Comparison of ENCODE assay signal across 8 mouse cellular contexts in the genomic region with DNA sequence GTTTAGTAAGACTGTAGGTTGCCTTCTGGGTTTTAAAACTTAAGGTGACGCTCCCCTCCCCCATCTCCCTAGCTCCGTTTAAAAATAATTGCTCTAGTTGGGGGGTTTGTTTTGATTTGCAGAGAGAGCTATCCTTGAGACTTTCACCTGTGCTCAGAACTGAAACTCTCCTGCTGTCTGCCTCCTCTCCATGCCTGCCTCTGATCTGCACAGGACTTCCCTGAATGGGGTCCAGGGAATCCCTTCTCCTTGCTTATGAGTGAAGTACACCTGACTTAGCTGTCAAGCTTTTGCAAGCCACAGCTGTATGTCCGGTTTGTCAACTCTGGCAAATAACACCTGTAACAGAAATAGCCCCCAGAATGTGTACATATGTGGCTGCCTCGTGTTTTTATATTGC. TPM values are rescaled to one million over a fixed set of nuclear protein-coding genes. Genes with fewer than 3 reads are reported as not detected.
A peak's percentile ranks its signal among the peaks of the same experiment; 100 is the strongest.
DNase-seq lines count a peak whose midpoint lies in the region; ATAC-seq and TF ChIP-seq lines count a peak whose summit lies in the region.

No protein-coding gene starts in this region.

- peaks cover 9% of the 10 kb centered on the region for H3K4me1 ChIP-seq in spleen, adult 2 months (ENCODE audit: control insufficient read depth, insufficient read depth, insufficient read length)
- H3K4me1 ChIP-seq in forebrain, embryonic 11.5 days (replicated peaks; ENCODE audit: control insufficient read depth, insufficient read depth, low read length) = peaks cover 16% of the 10 kb centered on the region; the same call in 1 of the 2 replicates
- H3K4me1 ChIP-seq in kidney, embryonic 15.5 days = peaks cover 22% of the 10 kb centered on the region

- H3K9me3 ChIP-seq in forebrain, embryonic 11.5 days (ENCODE audit: control insufficient read depth, low read length) = peaks cover 2% of the 10 kb centered on the region; the same call in 1 of the 2 replicates
- H3K9me3 ChIP-seq in kidney, embryonic 15.5 days (replicated peaks) = no peaks in the 10 kb centered on the region

- H3K4me3 ChIP-seq in spleen, adult 2 months (ENCODE audit: extremely low read depth, insufficient read depth, insufficient read length) = peak overlapping the region; percentile 81
- no peak overlapping the region for H3K4me3 ChIP-seq in forebrain, embryonic 11.5 days (ENCODE audit: low read depth, low read length)
- H3K4me3 ChIP-seq in kidney, embryonic 15.5 days (replicated peaks) = peak overlapping the region; percentile 55
- H3K4me3 ChIP-seq in macrophage (ENCODE audit: inconsistent target) = peak overlapping the region; percentile 81

- H3K9ac ChIP-seq in forebrain, embryonic 11.5 days (ENCODE audit: low read length) = peak overlapping the region; percentile 70; the same call in 1 of the 2 replicates
- peak overlapping the region; percentile 56; the same call in 1 of the 2 replicates for H3K9ac ChIP-seq in kidney, embryonic 15.5 days

- H3K79me2 ChIP-seq in macrophage (ENCODE audit: inconsistent target) = peaks cover 61% of the 10 kb centered on the region

- no peak overlapping the region; the same call in 1 of the 2 replicates for H3K4me2 ChIP-seq in forebrain, embryonic 11.5 days (ENCODE audit: low read depth, low read length, severe bottlenecking)
- peak overlapping the region; percentile 93 for H3K4me2 ChIP-seq in kidney, embryonic 15.5 days

- TF ChIP-seq CTCF in spleen, adult 2 months (IDR thresholded peaks at IDR 0.05; ENCODE audit: extremely low read depth, insufficient read depth, insufficient read length, insufficient replicate concordance) = no peak

- no peak; the same call in 1 of the 2 replicates for ATAC-seq in forebrain, embryonic 11.5 days (replicated peaks; ENCODE audit: low FRiP score)
- ATAC-seq in kidney, embryonic 15.5 days (replicated peaks; ENCODE audit: low FRiP score) = no peak

- no peak for DNase-seq in spleen, adult 2 months (ENCODE audit: low read depth in 1 of 2, low spot score in 2 of 2)
- no peak for DNase-seq in spleen, postnatal 14 days (ENCODE audit: low spot score in 2 of 2)
- no peak for DNase-seq in forebrain, embryonic 11.5 days (ENCODE audit: low spot score)
- DNase-seq in ovary, adult 18-20 months (ENCODE audit: low spot score) = no peak
- no peak for DNase-seq in ovary, postnatal 14 days (ENCODE audit: low spot score)
- no peak for DNase-seq in layer of hippocampus, adult 11-12 months (ENCODE audit: low spot score)

- no peaks in the 10 kb centered on the region for H3K36me3 ChIP-seq in spleen, adult 2 months (ENCODE audit: control insufficient read depth, insufficient read depth, low read length)
- H3K36me3 ChIP-seq in forebrain, embryonic 11.5 days (ENCODE audit: control insufficient read depth, insufficient read depth, low read length) = no peaks in the 10 kb centered on the region
- H3K36me3 ChIP-seq in kidney, embryonic 15.5 days = no peaks in the 10 kb centered on the region
- no peaks in the 10 kb centered on the region; the same call in 1 of the 2 replicates for H3K36me3 ChIP-seq in macrophage (ENCODE audit: inconsistent target)

- WGBS in spleen, adult 2 months = 9% methylated on average over 4 of the region's 4 CpGs
- 39% methylated on average over 4 of the region's 4 CpGs for WGBS in forebrain, embryonic 11.5 days
- WGBS in kidney, embryonic 15.5 days = 16% methylated on average over 4 of the region's 4 CpGs
- WGBS in macrophage (ENCODE audit: missing documents) = 0% methylated on average over 4 of the region's 4 CpGs

- H3K27me3 ChIP-seq in spleen, adult 2 months (ENCODE audit: control insufficient read depth, insufficient read depth, low read length) = no peaks in the 10 kb centered on the region
- no peaks in the 10 kb centered on the region for H3K27me3 ChIP-seq in forebrain, embryonic 11.5 days (ENCODE audit: control insufficient read depth, insufficient read depth, low read length)
- H3K27me3 ChIP-seq in kidney, embryonic 15.5 days = no peaks in the 10 kb centered on the region

- H3K27ac ChIP-seq in spleen, adult 2 months (ENCODE audit: insufficient read depth, low read length) = peak overlapping the region; percentile 92
- no peak overlapping the region for H3K27ac ChIP-seq in forebrain, embryonic 11.5 days (ENCODE audit: low read depth, low read length)
- H3K27ac ChIP-seq in kidney, embryonic 15.5 days = peak overlapping the region; percentile 72
- H3K27ac ChIP-seq in macrophage = peak overlapping the region; percentile 79

- no peak for TF ChIP-seq POLR2A in spleen, adult 2 months (IDR thresholded peaks at IDR 0.05; ENCODE audit: low read depth, low read length)

RNA-seq across cellular contexts. Expression of gene Smpdl3a, which starts 1.4 kb away (rescaled TPM):
- 89.4 and 103 TPM in 2 replicates for polyA plus RNA-seq in spleen, adult 2 months (2012; rRNA removed)
- 9.2 and 9.4 TPM in 2 replicates for polyA plus RNA-seq in forebrain, embryonic 11.5 days (2014; fragmentation: Nextera tagmentation; extraction: Ambion mirVana)
- polyA plus RNA-seq in kidney, embryonic 15.5 days (2015; fragmentation: Nextera tagmentation; extraction: Ambion mirVana) = 24.3 and 25.4 TPM in 2 replicates
- total RNA-seq in macrophage (2018; cell fraction: chromatin; rRNA removed) = 10 to 100 TPM in 12 of 26 experiments, 1 to 10 TPM in 14; 2.9 to 20.5 (median 9.4) TPM
- total RNA-seq in macrophage (2018; cell fraction: cytosol; rRNA removed) = 100 to 1,000 TPM; 158 to 236 (median 192) TPM
- total RNA-seq in macrophage (2018; cell fraction: nucleus; rRNA removed) = 100 to 1,000 TPM in 16 of 26 experiments, 10 to 100 TPM in 10; 19.1 to 164 (median 109) TPM
- polyA plus RNA-seq in macrophage (2018) = 278 to 290 TPM (median 281 TPM) in 3 replicates

RNA-seq across cellular contexts. Expression of gene Fabp7, which starts 10.9 kb away (rescaled TPM):
- 0.30 and 0.31 TPM in 2 replicates for polyA plus RNA-seq in spleen, adult 2 months (2012; rRNA removed)
- polyA plus RNA-seq in forebrain, embryonic 11.5 days (2014; fragmentation: Nextera tagmentation; extraction: Ambion mirVana) = 595 and 640 TPM in 2 replicates
- polyA plus RNA-seq in kidney, embryonic 15.5 days (2015; fragmentation: Nextera tagmentation; extraction: Ambion mirVana) = 7.8 and 14.3 TPM in 2 replicates
- total RNA-seq in macrophage (2018; cell fraction: chromatin; rRNA removed) = 1 to 10 TPM in 1 of 26 experiments, not detected in 25; 2.1 TPM
- under 1 TPM in 12 of 26 experiments, not detected in 14; 0.17 to 0.37 (median 0.25) TPM for total RNA-seq in macrophage (2018; cell fraction: cytosol; rRNA removed)
- 1 to 10 TPM in 2 of 26 experiments, not detected in 24; 2.7 TPM for total RNA-seq in macrophage (2018; cell fraction: nucleus; rRNA removed)
- polyA plus RNA-seq in macrophage (2018) = 0.55 to 13.8 TPM in 2 of 3 replicates, not detected in the other

Comparison
In these comparisons a context has a peak if more than half of its experiments do, and no peak if none do; other contexts are left out.
1. RNA of gene Fabp7, which starts 10.9 kb away (polyA plus RNA-seq): 595 to 640 TPM in forebrain, embryonic 11.5 days; 7.8 to 14.3 TPM in kidney, embryonic 15.5 days, 0.55 to 13.8 TPM in macrophage and 0.30 to 0.31 TPM in spleen, adult 2 months; every median in the first group is over 10 times any median in the second.